Mouse (Mus musculus): ENCODE results near the gene Txlna. TPM values are rescaled to one million over a fixed set of nuclear protein-coding genes. Genes with fewer than 3 reads are reported as not detected.
A peak's percentile ranks its signal among the peaks of the same experiment; 100 is the strongest.

Gene Txlna
- polyA plus RNA-seq, 1 experiment from 2014 or later, result 101 TPM

- 86% methylated on average over 4 of the region's 4 CpGs for WGBS
- H3K9ac ChIP-seq (ENCODE audit: low read depth, low read length), result no peak overlapping the region
- H3K36me3 ChIP-seq (ENCODE audit: control insufficient read depth, insufficient read depth, low read length), result peaks cover 14% of the 10 kb centered on the region
- H3K4me3 ChIP-seq (ENCODE audit: low read depth, low read length), result no peak overlapping the region
- no peak for ATAC-seq (ENCODE audit: low FRiP score)
- H3K4me1 ChIP-seq (replicated peaks; ENCODE audit: control insufficient read depth, insufficient read depth, low read length), result no peaks in the 10 kb centered on the region
- DNase-seq (ENCODE audit: low spot score), result no peak
- no peaks in the 10 kb centered on the region for H3K9me3 ChIP-seq (ENCODE audit: control insufficient read depth, low read length)
- no peak overlapping the region for H3K4me2 ChIP-seq (replicated peaks; ENCODE audit: low read depth, low read length)
- no peaks in the 10 kb centered on the region for H3K27me3 ChIP-seq (ENCODE audit: control insufficient read depth, insufficient read depth, low read length)
- no peak overlapping the region for H3K27ac ChIP-seq (ENCODE audit: low read depth, low read length)
Observed at GRCm38 (mm10) chr4:129588865-129589264, 52.0 kb downstream of the Txlna start.

DNA sequence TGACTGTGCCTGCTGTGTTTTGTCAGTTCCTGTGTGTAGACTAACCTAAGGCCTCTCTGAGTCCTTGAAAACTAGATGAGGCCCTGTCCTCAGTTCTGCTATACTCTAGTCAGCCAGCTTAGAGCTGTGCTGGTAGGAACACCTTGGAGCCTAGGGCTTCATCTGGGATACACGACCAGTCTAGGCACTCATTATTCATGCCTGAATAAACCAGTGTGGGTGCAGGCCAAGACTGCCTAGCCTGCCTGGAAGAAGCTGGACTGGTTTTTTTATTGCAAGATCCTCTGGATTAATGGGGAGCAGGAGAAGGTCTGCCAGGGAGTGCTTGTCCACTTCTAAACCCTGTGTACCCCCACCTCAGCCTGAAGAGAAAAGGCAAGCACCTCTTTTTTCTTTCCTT lies 53.9 kb downstream of the Txlna start:
- Histone ChIP-seq H3K36me3 (ENCODE audit: control insufficient read depth, insufficient read depth, low read length) (peaks cover 6% of the 10 kb centered on the region; the same call in 1 of the 2 replicates), H3K27me3 (ENCODE audit: control insufficient read depth, insufficient read depth, low read length) (no peaks in the 10 kb centered on the region), H3K4me2 (replicated peaks; ENCODE audit: low read depth, low read length) (no peak overlapping the region), H3K27ac (ENCODE audit: low read depth, low read length) (no peak overlapping the region), H3K4me1 (replicated peaks; ENCODE audit: control insufficient read depth, insufficient read depth, low read length) (no peaks in the 10 kb centered on the region), H3K4me3 (ENCODE audit: low read depth, low read length) (no peak overlapping the region), H3K9ac (ENCODE audit: low read depth, low read length) (no peak overlapping the region), H3K9me3 (ENCODE audit: control insufficient read depth, low read length) (no peaks in the 10 kb centered on the region)
- ATAC-seq (ENCODE audit: low FRiP score) (no peak), DNase-seq (ENCODE audit: low spot score) (no peak)
- 59% methylated on average over 1 of the region's 1 CpGs for WGBS

- no peaks in the 10 kb centered on the region for H3K9me3 ChIP-seq (ENCODE audit: control insufficient read depth, low read length)
- H3K4me3 ChIP-seq (ENCODE audit: low read depth, low read length), result no peak overlapping the region
- WGBS, result 77% methylated on average over 9 of the region's 9 CpGs
- H3K36me3 ChIP-seq (ENCODE audit: control insufficient read depth, insufficient read depth, low read length), result no peaks in the 10 kb centered on the region
- DNase-seq (ENCODE audit: low spot score) (no peak), ATAC-seq (ENCODE audit: low FRiP score) (no peak)
- H3K4me2 ChIP-seq (replicated peaks; ENCODE audit: low read depth, low read length), result no peak overlapping the region
- no peaks in the 10 kb centered on the region for H3K27me3 ChIP-seq (ENCODE audit: control insufficient read depth, insufficient read depth, low read length)
- H3K4me1 ChIP-seq (replicated peaks; ENCODE audit: control insufficient read depth, insufficient read depth, low read length), result no peaks in the 10 kb centered on the region
- no peak overlapping the region for H3K9ac ChIP-seq (ENCODE audit: low read depth, low read length)
- H3K27ac ChIP-seq (ENCODE audit: low read depth, low read length), result no peak overlapping the region
Observed at GRCm38 (mm10) chr4:129585773-129586172, 55.1 kb downstream of the Txlna start.

DNA sequence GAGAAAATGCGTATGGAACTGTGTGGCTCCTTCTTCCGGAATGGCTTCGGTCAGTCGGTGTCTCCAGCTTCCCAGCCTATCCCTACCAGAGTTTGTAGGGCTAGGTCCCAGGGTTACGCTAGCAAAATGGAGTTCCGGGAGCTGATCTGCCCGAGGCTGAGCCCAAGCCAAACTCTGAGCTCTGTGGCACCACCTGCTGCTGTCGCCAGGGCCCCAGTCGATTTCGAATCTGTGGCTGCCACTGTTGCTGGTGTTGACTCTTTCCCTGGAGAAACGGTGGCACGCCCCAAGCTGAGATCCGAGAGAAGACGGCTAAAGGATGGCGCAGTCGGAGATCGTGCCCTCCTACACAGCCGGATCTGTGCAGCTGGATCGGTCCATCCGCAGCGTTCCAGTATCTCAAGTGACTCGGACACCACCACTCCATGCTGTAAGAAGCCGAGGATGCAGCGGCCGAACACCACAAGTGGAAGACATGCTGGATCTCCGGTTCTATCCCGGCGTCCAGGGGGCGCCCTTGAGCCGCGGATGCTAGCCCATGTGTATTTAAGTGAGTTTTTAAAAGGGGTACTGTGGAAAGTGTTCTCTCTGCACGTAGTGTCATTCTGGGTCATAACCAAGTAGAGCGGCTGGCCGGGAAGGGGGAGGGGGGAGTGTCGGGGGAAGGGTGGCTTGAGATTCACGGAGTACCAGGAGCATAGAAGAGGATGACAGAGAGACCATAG lies 55.8 kb downstream of the Txlna start:
- H3K4me2 ChIP-seq (replicated peaks; ENCODE audit: low read depth, low read length), result peak overlapping the region; percentile 47
- H3K27ac ChIP-seq (ENCODE audit: low read depth, low read length), result no peak overlapping the region
- H3K36me3 ChIP-seq (ENCODE audit: control insufficient read depth, insufficient read depth, low read length), result no peaks in the 10 kb centered on the region
- ATAC-seq (ENCODE audit: low FRiP score), result peak; percentile 47
- peak overlapping the region; percentile 1; the same call in 1 of the 2 replicates for H3K9ac ChIP-seq (ENCODE audit: low read depth, low read length)
- WGBS, result 3% methylated on average over 36 of the region's 36 CpGs
- H3K4me3 ChIP-seq (ENCODE audit: low read depth, low read length), result peak overlapping the region; percentile 31
- no peaks in the 10 kb centered on the region for H3K9me3 ChIP-seq (ENCODE audit: control insufficient read depth, low read length)
- no peaks in the 10 kb centered on the region for H3K27me3 ChIP-seq (ENCODE audit: control insufficient read depth, insufficient read depth, low read length)
- DNase-seq (ENCODE audit: low spot score), result peak; percentile 89
- no peaks in the 10 kb centered on the region for H3K4me1 ChIP-seq (replicated peaks; ENCODE audit: control insufficient read depth, insufficient read depth, low read length)

DNA sequence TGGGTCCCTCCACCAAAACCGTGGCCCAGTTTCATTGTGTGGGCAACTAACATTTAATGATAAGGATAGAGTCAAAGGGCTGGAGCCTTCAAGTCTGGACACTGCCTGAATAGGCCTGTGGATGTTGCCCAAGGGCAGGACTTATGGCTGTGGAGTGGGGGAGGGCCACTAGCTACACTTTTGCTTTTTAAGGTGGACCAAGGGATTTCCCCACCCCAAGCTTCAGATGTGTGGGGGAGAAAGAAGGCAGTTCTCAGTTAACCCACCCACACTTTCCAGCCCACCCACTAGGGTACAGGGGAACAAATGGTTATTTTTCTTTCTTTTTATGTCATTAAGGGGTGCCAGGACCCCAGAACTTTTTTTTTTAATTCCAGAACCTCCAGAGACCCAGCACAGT lies 56.5 kb downstream of the Txlna start:
- Histone ChIP-seq H3K4me2 (replicated peaks; ENCODE audit: low read depth, low read length) (peak overlapping the region; percentile 47), H3K36me3 (ENCODE audit: control insufficient read depth, insufficient read depth, low read length) (no peaks in the 10 kb centered on the region), H3K4me3 (ENCODE audit: low read depth, low read length) (no peak overlapping the region), H3K27ac (ENCODE audit: low read depth, low read length) (no peak overlapping the region), H3K4me1 (replicated peaks; ENCODE audit: control insufficient read depth, insufficient read depth, low read length) (no peaks in the 10 kb centered on the region), H3K9me3 (ENCODE audit: control insufficient read depth, low read length) (no peaks in the 10 kb centered on the region), H3K9ac (ENCODE audit: low read depth, low read length) (no peak overlapping the region), H3K27me3 (ENCODE audit: control insufficient read depth, insufficient read depth, low read length) (no peaks in the 10 kb centered on the region)
- WGBS, result 70% methylated on average over 1 of the region's 1 CpGs
- no peak for DNase-seq (ENCODE audit: low spot score)
- no peak for ATAC-seq (ENCODE audit: low FRiP score)

DNA sequence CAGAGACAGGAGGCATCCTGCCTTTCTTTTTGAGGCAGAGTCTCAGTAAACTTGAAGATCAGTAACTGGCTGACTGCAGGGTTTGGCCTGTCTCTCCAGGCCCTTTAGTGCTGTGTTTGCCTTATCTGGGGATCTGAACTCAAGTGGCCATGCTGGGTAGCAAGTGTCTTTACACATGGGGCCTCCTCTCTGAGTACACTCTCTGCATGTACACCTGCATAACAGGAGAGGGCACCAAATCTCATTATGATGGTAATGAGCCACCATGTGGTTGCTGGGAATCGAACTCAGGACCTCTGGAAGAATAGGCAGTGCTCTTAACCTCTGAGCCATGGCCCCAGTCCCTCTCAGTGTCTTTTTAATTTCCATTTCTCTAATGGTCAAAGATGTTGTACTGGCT lies 58.6 kb downstream of the Txlna start:
- H3K27ac ChIP-seq (ENCODE audit: low read depth, low read length), result no peak overlapping the region
- H3K36me3 ChIP-seq (ENCODE audit: control insufficient read depth, insufficient read depth, low read length), result no peaks in the 10 kb centered on the region
- ATAC-seq (ENCODE audit: low FRiP score) (no peak), DNase-seq (ENCODE audit: low spot score) (no peak)
- 81% methylated on average over 1 of the region's 1 CpGs for WGBS
- no peak overlapping the region for H3K9ac ChIP-seq (ENCODE audit: low read depth, low read length)
- no peaks in the 10 kb centered on the region for H3K9me3 ChIP-seq (ENCODE audit: control insufficient read depth, low read length)
- no peaks in the 10 kb centered on the region for H3K27me3 ChIP-seq (ENCODE audit: control insufficient read depth, insufficient read depth, low read length)
- no peak overlapping the region for H3K4me3 ChIP-seq (ENCODE audit: low read depth, low read length)
- no peaks in the 10 kb centered on the region for H3K4me1 ChIP-seq (replicated peaks; ENCODE audit: control insufficient read depth, insufficient read depth, low read length)
- no peak overlapping the region for H3K4me2 ChIP-seq (replicated peaks; ENCODE audit: low read depth, low read length)

DNA sequence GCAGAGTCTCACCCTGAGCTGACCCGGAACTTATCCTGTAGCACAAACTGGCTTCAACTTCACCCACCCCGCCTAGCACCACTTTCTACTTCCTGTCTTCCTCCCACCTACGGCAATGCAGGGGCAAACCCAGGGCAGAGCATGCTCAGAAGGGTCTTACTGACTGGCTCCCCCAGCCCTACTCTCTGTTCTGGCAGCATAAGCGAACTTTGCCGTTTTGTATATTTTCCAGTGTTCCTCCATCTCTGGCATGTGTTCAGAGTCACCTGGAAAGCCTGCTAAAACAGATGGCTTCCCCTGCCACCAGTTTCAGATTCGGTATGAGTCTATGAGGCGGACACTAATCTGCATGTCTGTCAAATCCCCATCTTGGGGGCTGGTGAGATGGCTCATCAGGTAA lies 60.5 kb downstream of the Txlna start:
- H3K27ac ChIP-seq (ENCODE audit: low read depth, low read length), result no peak overlapping the region
- H3K36me3 ChIP-seq (ENCODE audit: control insufficient read depth, insufficient read depth, low read length), result no peaks in the 10 kb centered on the region
- WGBS, result 80% methylated on average over 7 of the region's 7 CpGs
- no peaks in the 10 kb centered on the region for H3K27me3 ChIP-seq (ENCODE audit: control insufficient read depth, insufficient read depth, low read length)
- no peak overlapping the region for H3K9ac ChIP-seq (ENCODE audit: low read depth, low read length)
- DNase-seq (ENCODE audit: low spot score) (no peak), ATAC-seq (ENCODE audit: low FRiP score) (no peak)
- no peak overlapping the region for H3K4me3 ChIP-seq (ENCODE audit: low read depth, low read length)
- H3K4me1 ChIP-seq (replicated peaks; ENCODE audit: control insufficient read depth, insufficient read depth, low read length), result 0 out of 2 replicates have a peak, but pooled peaks cover 2% of the 10 kb centered on the region
- no peak overlapping the region for H3K4me2 ChIP-seq (replicated peaks; ENCODE audit: low read depth, low read length)
- H3K9me3 ChIP-seq (ENCODE audit: control insufficient read depth, low read length), result no peaks in the 10 kb centered on the region

DNA sequence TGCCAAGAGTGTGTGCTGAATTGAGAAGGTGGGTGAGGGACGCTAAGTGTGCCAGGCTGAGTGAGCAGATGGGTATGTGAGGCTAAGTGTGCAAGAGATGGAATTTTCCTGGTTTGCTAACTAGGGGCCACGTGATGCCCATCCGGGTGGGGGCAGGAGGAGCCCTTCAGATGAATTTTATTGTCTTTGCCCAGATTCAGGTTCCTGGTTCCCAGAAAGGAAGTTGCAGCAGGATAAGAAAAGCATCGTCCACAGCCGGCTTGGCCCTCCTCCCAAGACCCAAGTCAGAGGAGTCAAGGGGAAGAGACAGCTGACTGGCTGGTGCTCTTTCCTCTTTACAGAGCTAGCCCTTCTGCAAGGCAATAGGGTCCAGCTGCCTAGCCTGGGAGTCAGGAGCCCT lies 62.4 kb downstream of the Txlna start, which contains the start of gene Fam167b:
Gene Fam167b (minus strand): TSS at position 84 of the 400 bp plus-strand sequence.
- DNase-seq (ENCODE audit: low spot score), result no peak
- no peaks in the 10 kb centered on the region for H3K27me3 ChIP-seq (ENCODE audit: control insufficient read depth, insufficient read depth, low read length)
- H3K36me3 ChIP-seq (ENCODE audit: control insufficient read depth, insufficient read depth, low read length), result no peaks in the 10 kb centered on the region
- H3K27ac ChIP-seq (ENCODE audit: low read depth, low read length), result no peak within 1 kb of the TSS
- H3K9me3 ChIP-seq (ENCODE audit: control insufficient read depth, low read length), result no peaks in the 10 kb centered on the region
- no peak for ATAC-seq (ENCODE audit: low FRiP score)
- 91% methylated on average over 5 of the region's 5 CpGs for WGBS
- H3K4me3 ChIP-seq (ENCODE audit: low read depth, low read length), result no peak within 1 kb of the TSS
- H3K4me1 ChIP-seq (replicated peaks; ENCODE audit: control insufficient read depth, insufficient read depth, low read length), result 0 out of 2 replicates have a peak, but pooled peaks cover 2% of the 10 kb centered on the region
- H3K9ac ChIP-seq (ENCODE audit: low read depth, low read length), result no peak within 1 kb of the TSS
- no peak within 1 kb of the TSS for H3K4me2 ChIP-seq (replicated peaks; ENCODE audit: low read depth, low read length)

DNA sequence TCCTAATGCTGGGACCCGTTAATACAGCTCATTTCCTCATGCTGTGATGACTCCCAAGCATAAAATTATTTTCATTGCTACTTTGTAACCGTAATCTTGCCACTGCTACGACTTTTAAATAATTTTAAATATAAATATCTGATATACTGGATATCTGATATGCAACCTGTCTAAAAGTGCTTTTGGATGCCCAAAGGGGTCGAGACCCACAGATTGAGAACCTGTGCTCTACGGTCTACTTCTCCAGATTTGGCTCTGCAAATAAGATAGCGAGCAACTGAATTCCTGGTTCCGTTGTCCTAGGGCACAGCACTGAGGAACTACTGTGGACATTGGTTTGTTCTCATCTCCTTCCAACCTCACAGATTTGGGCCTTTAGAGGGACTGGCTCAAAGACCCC lies 63.2 kb downstream of the Txlna start:
- Histone ChIP-seq H3K27me3 (ENCODE audit: control insufficient read depth, insufficient read depth, low read length) (no peaks in the 10 kb centered on the region), H3K27ac (ENCODE audit: low read depth, low read length) (no peak overlapping the region), H3K9ac (ENCODE audit: low read depth, low read length) (no peak overlapping the region), H3K4me1 (replicated peaks; ENCODE audit: control insufficient read depth, insufficient read depth, low read length) (0 out of 2 replicates have a peak, but pooled peaks cover 2% of the 10 kb centered on the region), H3K36me3 (ENCODE audit: control insufficient read depth, insufficient read depth, low read length) (no peaks in the 10 kb centered on the region), H3K9me3 (ENCODE audit: control insufficient read depth, low read length) (no peaks in the 10 kb centered on the region), H3K4me3 (ENCODE audit: low read depth, low read length) (no peak overlapping the region), H3K4me2 (replicated peaks; ENCODE audit: low read depth, low read length) (no peak overlapping the region)
- DNase-seq (ENCODE audit: low spot score) (no peak), ATAC-seq (ENCODE audit: low FRiP score) (no peak)
- 83% methylated on average over 7 of the region's 7 CpGs for WGBS
